Mouse (Mus musculus) olfactory bulb, adult 2 months (tissue): ENCODE results near the gene Dock2. TPM values are rescaled to one million over a fixed set of nuclear protein-coding genes. Genes with fewer than 3 reads are reported as not detected.

Source experiments
- H3K27ac ChIP-seq: fragments of 200-500 bp; 2 replicates; pipeline ENCODE4 v1.5.1; 2012; ENCODE audit warnings: low read depth, low read length; ENCODE audit not compliant: insufficient read depth
- H3K4me1 ChIP-seq: fragments of 200-500 bp; 2 replicates; pipeline ENCODE4 v1.6.1; 2012; ENCODE audit warnings: low read length; ENCODE audit not compliant: control insufficient read depth, insufficient read depth
- H3K4me3 ChIP-seq: fragments of 200-500 bp; 2 replicates; pipeline ENCODE4 v1.5.1; 2012; ENCODE audit warnings: mild to moderate bottlenecking, low read depth, low read length, moderate library complexity; ENCODE audit not compliant: insufficient read depth
- CTCF ChIP-seq: fragments of 200-500 bp; IDR thresholded peaks from 2 replicates; pipeline ENCODE4 v1.5.1; 2012; ENCODE audit warnings: low read depth, mild to moderate bottlenecking, low read length, moderate library complexity; ENCODE audit not compliant: insufficient read depth
- POLR2A ChIP-seq: fragments of 200-500 bp; IDR thresholded peaks from 2 replicates; pipeline ENCODE4 v1.6.1; 2012; ENCODE audit warnings: mild to moderate bottlenecking, low read depth, low read length, moderate library complexity; ENCODE audit not compliant: insufficient read depth
- WGBS: fragments of 180-500 bp; shearing (Covaris S2); methylation state at CpG from one replicate; pipeline ENCODE4 v1.1.7; 2018; 5-methylcytosine and 5-hydroxymethylcytosine counted together
- polyA plus RNA-seq: library from polyadenylated mRNA; stranded (reverse); fragments of >200 nt; gene quantifications from 2 replicates; pipeline ENCODE4 v1.2.4, GENCODE M21; 2012; ENCODE audit warnings: low replicate concordance; ENCODE audit not compliant: missing spikeins, insufficient read depth, insufficient read length

Dock2 gene
- polyA plus RNA-seq, 1 experiment: not detected

DNA sequence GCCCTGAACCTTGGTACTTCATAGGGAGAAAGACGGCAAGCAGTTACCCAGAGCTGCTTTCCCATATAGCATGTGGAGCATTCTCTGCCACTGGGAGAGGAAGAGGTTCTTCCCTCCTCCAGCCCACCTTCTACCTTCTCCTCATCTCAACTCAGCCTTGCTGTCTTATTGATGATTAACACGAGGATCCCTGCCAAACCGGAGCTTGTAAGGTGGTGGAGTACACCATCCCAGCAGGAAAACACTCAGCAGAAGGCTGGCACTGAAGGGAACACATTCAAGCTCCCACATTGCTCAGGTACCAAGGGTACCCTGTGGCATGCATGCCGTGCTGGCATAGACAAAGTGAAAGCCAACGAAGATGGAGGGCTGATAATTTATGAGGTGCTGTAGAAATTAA is 304.4 kb downstream of the Dock2 start:
- no peak for TF ChIP-seq CTCF
- TF ChIP-seq POLR2A: no peak
- H3K4me3 ChIP-seq: no peak overlapping the region
- no peak overlapping the region for H3K27ac ChIP-seq
- H3K4me1 ChIP-seq: no peaks in the 10 kb centered on the region
- 80% methylated on average over 5 of the region's 5 CpGs for WGBS

GRCm38 (mm10) chr11:34469792-34470191 is 313.9 kb downstream of the Dock2 start:
- no peak for TF ChIP-seq POLR2A
- TF ChIP-seq CTCF: no peak
- 69% methylated on average over 2 of the region's 2 CpGs for WGBS
- Histone ChIP-seq H3K27ac (peak overlapping the region; percentile 34), H3K4me3 (no peak overlapping the region), H3K4me1 (peaks cover 4% of the 10 kb centered on the region)

- Histone ChIP-seq H3K27ac (no peak overlapping the region), H3K4me3 (no peak overlapping the region), H3K4me1 (peaks cover 4% of the 10 kb centered on the region)
- TF ChIP-seq POLR2A: no peak
- WGBS: 81% methylated on average over 3 of the region's 3 CpGs
Observed at GRCm38 (mm10) chr11:34468571-34468970, 315.1 kb downstream of the Dock2 start.

DNA sequence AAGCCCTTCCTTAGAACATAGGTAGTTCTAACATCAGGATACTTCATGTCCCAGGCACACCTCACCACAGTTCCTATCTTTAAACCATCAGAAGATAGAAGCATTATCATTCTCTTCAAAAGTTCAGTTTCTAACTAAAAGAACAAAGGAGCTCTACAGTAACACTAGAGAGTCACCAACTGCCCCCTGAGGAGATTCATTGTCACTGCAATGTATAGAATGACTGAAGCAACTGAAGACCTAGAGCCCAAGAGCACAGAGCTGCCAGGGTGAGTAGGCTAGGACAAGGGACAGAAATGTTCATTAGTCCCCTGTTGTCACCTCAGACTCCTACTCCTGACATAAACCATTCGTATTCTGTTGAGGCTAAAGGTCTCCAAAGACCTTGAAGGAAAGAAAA is 316.6 kb downstream of the Dock2 start:
- WGBS: 66% methylated on average over 1 of the region's 1 CpGs
- TF ChIP-seq CTCF (no peak), POLR2A (no peak)
- H3K4me3 ChIP-seq: no peak overlapping the region
- peaks cover 4% of the 10 kb centered on the region for H3K4me1 ChIP-seq
- no peak overlapping the region for H3K27ac ChIP-seq

- no peak overlapping the region for H3K4me3 ChIP-seq
- H3K4me1 ChIP-seq: no peaks in the 10 kb centered on the region
- TF ChIP-seq POLR2A (no peak), CTCF (no peak)
- no peak overlapping the region for H3K27ac ChIP-seq
- WGBS: 85% methylated on average over 4 of the region's 4 CpGs
Observed at GRCm38 (mm10) chr11:34449944-34450343, 333.7 kb downstream of the Dock2 start.

GRCm38 (mm10) chr11:34447891-34448290 is 335.8 kb downstream of the Dock2 start:
- 63% methylated on average over 4 of the region's 4 CpGs for WGBS
- TF ChIP-seq POLR2A (no peak), CTCF (no peak)
- Histone ChIP-seq H3K4me3 (no peak overlapping the region), H3K27ac (no peak overlapping the region), H3K4me1 (no peaks in the 10 kb centered on the region)

- Histone ChIP-seq H3K4me1 (no peaks in the 10 kb centered on the region), H3K27ac (no peak overlapping the region), H3K4me3 (no peak overlapping the region)
- TF ChIP-seq CTCF (no peak), POLR2A (no peak)
- WGBS: 68% methylated on average over 2 of the region's 2 CpGs
Observed at GRCm38 (mm10) chr11:34438429-34438828, 345.3 kb downstream of the Dock2 start.

DNA sequence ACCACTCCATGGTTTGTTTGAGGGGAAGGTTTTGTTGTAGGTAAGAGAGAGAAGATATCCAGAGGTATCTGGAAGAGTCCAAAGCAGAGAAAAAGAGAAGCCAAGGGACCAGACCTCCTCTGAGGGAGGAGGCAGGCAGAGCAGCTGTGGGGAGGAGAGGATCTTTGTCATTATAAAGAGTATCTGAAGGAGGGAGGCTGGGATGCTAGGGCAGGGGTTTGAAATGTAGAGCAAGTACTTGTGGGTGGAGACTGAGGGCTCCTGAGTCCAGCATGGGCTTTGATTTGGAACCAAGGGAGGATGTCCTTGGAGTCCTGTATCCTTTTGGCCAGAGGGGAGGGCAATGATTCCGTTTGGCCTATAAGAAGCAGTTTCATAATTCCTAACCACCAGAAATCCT is 346.2 kb downstream of the Dock2 start:
- no peak for TF ChIP-seq CTCF
- no peak for TF ChIP-seq POLR2A
- WGBS: 80% methylated on average over 1 of the region's 1 CpGs

GRCm38 (mm10) chr11:34431978-34432377 is 351.7 kb downstream of the Dock2 start:
- Histone ChIP-seq H3K27ac (no peak overlapping the region), H3K4me1 (peaks cover 5% of the 10 kb centered on the region; the same call in 1 of the 2 replicates), H3K4me3 (no peak overlapping the region)
- TF ChIP-seq POLR2A (no peak), CTCF (no peak)
- WGBS: 87% methylated on average over 2 of the region's 2 CpGs

More for the DNA sequence above, 346.2 kb downstream of the Dock2 start:
- Histone ChIP-seq H3K4me3 (no peak overlapping the region), H3K4me1 (no peaks in the 10 kb centered on the region), H3K27ac (no peak overlapping the region)

DNA sequence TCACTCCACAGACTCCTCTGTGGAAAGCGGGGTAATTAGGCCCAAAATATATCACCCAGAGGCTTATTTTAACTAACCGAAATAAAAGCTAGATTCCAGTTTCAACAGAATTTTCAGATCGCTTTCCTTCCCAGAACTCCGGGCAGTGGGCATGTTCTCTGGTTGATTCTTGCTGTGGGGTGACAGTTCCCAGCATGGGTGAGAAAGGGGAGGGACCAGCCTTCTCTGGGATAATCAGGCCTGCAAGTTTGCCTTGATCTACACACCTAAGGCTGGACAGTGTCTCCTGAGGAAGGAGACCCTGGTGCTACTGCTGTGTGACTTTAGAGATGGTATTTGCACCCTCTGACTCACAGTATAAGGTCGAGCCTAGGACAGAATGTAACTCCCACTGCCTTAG is 352.3 kb downstream of the Dock2 start:
- TF ChIP-seq CTCF (no peak), POLR2A (no peak)
- peaks cover 5% of the 10 kb centered on the region; the same call in 1 of the 2 replicates for H3K4me1 ChIP-seq

More for the DNA sequence above, 352.3 kb downstream of the Dock2 start:
- H3K4me3 ChIP-seq: no peak overlapping the region
- H3K27ac ChIP-seq: peak overlapping the region; percentile 60; the same call in 1 of the 2 replicates
- 36% methylated on average over 5 of the region's 5 CpGs for WGBS
